Mouse (Mus musculus): Measurements from ENCODE around the gene Usp9x. TPM values are rescaled to one million over a fixed set of nuclear protein-coding genes. Genes with fewer than 3 reads are reported as not detected.

The Usp9x gene
- polyA plus RNA-seq, 1 experiment, result 14.4 TPM

GRCm38 (mm10) chrX:13071776-13072460 is 620 bp downstream of the Usp9x start:
- DNase-seq, result peak; percentile 64
- Histone ChIP-seq H3K4me3 (ENCODE audit: control insufficient read depth, insufficient read depth, low read length) (peak overlapping the region; percentile 89), H3K4me1 (replicated peaks; ENCODE audit: control insufficient read depth, insufficient read depth, low read length) (0 out of 2 replicates have a peak, but pooled peaks cover 2% of the 10 kb centered on the region), H3K36me3 (ENCODE audit: control insufficient read depth, insufficient read depth, low read length) (no peaks in the 10 kb centered on the region), H3K27me3 (ENCODE audit: control insufficient read depth, insufficient read depth, low read length) (no peaks in the 10 kb centered on the region), H3K27ac (ENCODE audit: control insufficient read depth, insufficient read depth, low read length) (peak overlapping the region; percentile 88)
- TF ChIP-seq CTCF (IDR thresholded peaks at IDR 0.05; ENCODE audit: borderline replicate concordance, control insufficient read depth, extremely low read depth, insufficient read depth, low read length, poor library complexity) (no peak), POLR2A (IDR thresholded peaks at IDR 0.05; ENCODE audit: control insufficient read depth, extremely low read depth, insufficient read depth, low read length, poor library complexity) (peak; percentile 55; the same call in 1 of the 2 replicates)
- WGBS, result under 1% methylated on average over 38 of the region's 67 CpGs

- TF ChIP-seq POLR2A (IDR thresholded peaks at IDR 0.05; ENCODE audit: control insufficient read depth, extremely low read depth, insufficient read depth, low read length, poor library complexity), result 0 out of 2 replicates have a peak, but pooled peaks have one; percentile 15
- no peak for TF ChIP-seq CTCF (IDR thresholded peaks at IDR 0.05; ENCODE audit: borderline replicate concordance, control insufficient read depth, extremely low read depth, insufficient read depth, low read length, poor library complexity)
- Histone ChIP-seq H3K4me3 (ENCODE audit: control insufficient read depth, insufficient read depth, low read length) (peak overlapping the region; percentile 89), H3K27me3 (ENCODE audit: control insufficient read depth, insufficient read depth, low read length) (no peaks in the 10 kb centered on the region), H3K27ac (ENCODE audit: control insufficient read depth, insufficient read depth, low read length) (peak overlapping the region; percentile 88; the same call in 1 of the 2 replicates), H3K4me1 (replicated peaks; ENCODE audit: control insufficient read depth, insufficient read depth, low read length) (0 out of 2 replicates have a peak, but pooled peaks cover 2% of the 10 kb centered on the region), H3K36me3 (ENCODE audit: control insufficient read depth, insufficient read depth, low read length) (no peaks in the 10 kb centered on the region)
- WGBS, result under 1% methylated on average over 52 of the region's 73 CpGs
- DNase-seq, result peak; percentile 56
Measured at GRCm38 (mm10) chrX:13072461-13072982, 1.2 kb downstream of the Usp9x start.

GRCm38 (mm10) chrX:13085621-13086020 is 14.3 kb downstream of the Usp9x start:
- no peaks in the 10 kb centered on the region for H3K27me3 ChIP-seq (ENCODE audit: control insufficient read depth, insufficient read depth, low read length)
- WGBS, result 92% methylated on average over 1 of the region's 1 CpGs
- no peaks in the 10 kb centered on the region for H3K4me1 ChIP-seq (replicated peaks; ENCODE audit: control insufficient read depth, insufficient read depth, low read length)
- H3K4me3 ChIP-seq (ENCODE audit: control insufficient read depth, insufficient read depth, low read length), result no peak overlapping the region
- no peak overlapping the region for H3K27ac ChIP-seq (ENCODE audit: control insufficient read depth, insufficient read depth, low read length)
- TF ChIP-seq POLR2A (IDR thresholded peaks at IDR 0.05; ENCODE audit: control insufficient read depth, extremely low read depth, insufficient read depth, low read length, poor library complexity), result no peak
- TF ChIP-seq CTCF (IDR thresholded peaks at IDR 0.05; ENCODE audit: borderline replicate concordance, control insufficient read depth, extremely low read depth, insufficient read depth, low read length, poor library complexity), result no peak
- DNase-seq, result no peak
- H3K36me3 ChIP-seq (ENCODE audit: control insufficient read depth, insufficient read depth, low read length), result no peaks in the 10 kb centered on the region

DNA sequence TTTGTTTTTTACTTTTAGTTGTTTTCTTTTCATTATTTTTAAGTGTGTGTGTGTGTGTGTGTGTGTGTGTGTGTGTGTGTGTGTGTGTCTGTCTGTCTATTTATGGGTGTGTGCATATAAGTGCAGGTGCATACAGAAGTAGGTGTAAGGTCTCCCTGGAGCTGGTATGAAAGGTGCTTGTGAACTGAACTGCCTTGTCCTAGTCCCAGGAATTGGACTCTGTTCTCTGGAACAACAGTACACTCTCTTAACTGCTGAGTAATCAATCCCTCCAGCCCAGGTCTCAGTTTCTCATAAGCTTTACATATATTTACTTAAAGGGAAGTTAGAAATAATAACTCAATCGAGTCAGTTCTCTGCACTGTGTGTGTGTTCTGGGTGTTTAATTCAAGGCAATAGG is 25.7 kb downstream of the Usp9x start:
- H3K27me3 ChIP-seq (ENCODE audit: control insufficient read depth, insufficient read depth, low read length), result no peaks in the 10 kb centered on the region
- no peak for TF ChIP-seq CTCF (IDR thresholded peaks at IDR 0.05; ENCODE audit: borderline replicate concordance, control insufficient read depth, extremely low read depth, insufficient read depth, low read length, poor library complexity)
- no peak for TF ChIP-seq POLR2A (IDR thresholded peaks at IDR 0.05; ENCODE audit: control insufficient read depth, extremely low read depth, insufficient read depth, low read length, poor library complexity)
- H3K36me3 ChIP-seq (ENCODE audit: control insufficient read depth, insufficient read depth, low read length), result peaks cover 6% of the 10 kb centered on the region
- no peak overlapping the region for H3K4me3 ChIP-seq (ENCODE audit: control insufficient read depth, insufficient read depth, low read length)
- DNase-seq, result no peak
- H3K27ac ChIP-seq (ENCODE audit: control insufficient read depth, insufficient read depth, low read length), result no peak overlapping the region
- H3K4me1 ChIP-seq (replicated peaks; ENCODE audit: control insufficient read depth, insufficient read depth, low read length), result no peaks in the 10 kb centered on the region
- 82% methylated on average over 1 of the region's 1 CpGs for WGBS

- Histone ChIP-seq H3K27ac (ENCODE audit: control insufficient read depth, insufficient read depth, low read length) (no peak overlapping the region), H3K4me1 (replicated peaks; ENCODE audit: control insufficient read depth, insufficient read depth, low read length) (peaks cover 5% of the 10 kb centered on the region), H3K27me3 (ENCODE audit: control insufficient read depth, insufficient read depth, low read length) (no peaks in the 10 kb centered on the region), H3K4me3 (ENCODE audit: control insufficient read depth, insufficient read depth, low read length) (no peak overlapping the region), H3K36me3 (ENCODE audit: control insufficient read depth, insufficient read depth, low read length) (no peaks in the 10 kb centered on the region)
- TF ChIP-seq CTCF (IDR thresholded peaks at IDR 0.05; ENCODE audit: borderline replicate concordance, control insufficient read depth, extremely low read depth, insufficient read depth, low read length, poor library complexity) (no peak), POLR2A (IDR thresholded peaks at IDR 0.05; ENCODE audit: control insufficient read depth, extremely low read depth, insufficient read depth, low read length, poor library complexity) (no peak)
- 39% methylated on average over 7 of the region's 7 CpGs for WGBS
- no peak for DNase-seq
Measured at GRCm38 (mm10) chrX:13206514-13206913, 135.2 kb downstream of the Usp9x start.

DNA sequence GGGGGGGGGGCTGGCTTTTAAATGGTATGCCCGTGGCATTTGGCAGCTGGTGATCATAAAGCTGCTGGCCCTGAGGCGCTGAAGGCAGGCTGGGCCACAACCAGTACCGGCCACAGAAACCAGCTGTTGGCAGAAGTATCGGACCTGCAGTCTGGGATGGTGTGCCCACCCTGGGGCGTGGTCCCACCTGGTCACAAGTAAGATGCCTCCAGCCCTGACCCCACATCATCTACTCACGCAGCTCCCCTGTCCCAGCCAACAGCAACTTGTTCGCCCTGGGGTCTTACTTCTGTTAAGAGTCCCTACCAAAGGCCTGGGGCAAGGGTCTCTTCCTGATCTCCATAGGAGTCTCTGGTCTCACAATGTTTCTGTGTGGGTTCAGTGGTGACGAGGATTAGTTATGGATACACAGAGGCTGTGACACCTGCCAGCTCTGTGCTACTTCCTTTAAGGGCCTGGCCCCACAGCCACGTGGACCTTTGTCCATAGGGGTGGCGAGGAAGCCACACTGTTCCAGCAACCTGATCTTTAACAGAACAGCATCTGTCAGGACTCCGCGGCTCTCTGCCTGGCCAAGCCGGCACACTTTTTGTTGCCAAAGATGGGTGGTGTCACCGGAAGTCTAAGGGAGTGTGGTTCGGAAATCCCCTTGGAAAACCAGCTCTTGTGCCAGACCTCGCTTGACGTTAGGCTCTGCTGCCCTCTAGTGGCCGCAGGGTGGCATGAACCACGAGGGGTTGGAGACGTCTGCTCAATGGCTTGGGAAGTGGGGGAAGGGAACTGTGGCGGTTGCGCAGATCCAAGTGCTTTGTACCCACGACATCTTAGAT is 136.4 kb downstream of the Usp9x start:
- 34% methylated on average over 23 of the region's 23 CpGs for WGBS
- Histone ChIP-seq H3K4me1 (replicated peaks; ENCODE audit: control insufficient read depth, insufficient read depth, low read length) (peaks cover 5% of the 10 kb centered on the region), H3K4me3 (ENCODE audit: control insufficient read depth, insufficient read depth, low read length) (peak overlapping the region; percentile 25), H3K27me3 (ENCODE audit: control insufficient read depth, insufficient read depth, low read length) (no peaks in the 10 kb centered on the region), H3K36me3 (ENCODE audit: control insufficient read depth, insufficient read depth, low read length) (no peaks in the 10 kb centered on the region), H3K27ac (ENCODE audit: control insufficient read depth, insufficient read depth, low read length) (no peak overlapping the region)
- DNase-seq, result peak; percentile 79
- TF ChIP-seq POLR2A (IDR thresholded peaks at IDR 0.05; ENCODE audit: control insufficient read depth, extremely low read depth, insufficient read depth, low read length, poor library complexity), result no peak
- peak; percentile 85 for TF ChIP-seq CTCF (IDR thresholded peaks at IDR 0.05; ENCODE audit: borderline replicate concordance, control insufficient read depth, extremely low read depth, insufficient read depth, low read length, poor library complexity)

Data from thymus, adult 2 months (tissue).